Mouse (Mus musculus) ES-Bruce4 (cell line): ENCODE measurements around the gene Tex14. TPM values are rescaled to one million over a fixed set of nuclear protein-coding genes. Genes with fewer than 3 reads are reported as not detected.
"Not testable (repeated sequence)": the region's sequence is repeated elsewhere in the genome, so short reads cannot be mapped to it uniquely, and the experiment has no call there.

Experiments
- H3K27ac ChIP-seq: 2 replicates; pipeline ENCODE4 v1.5.1; 2012; ENCODE audit warnings: low read length, inconsistent platforms; ENCODE audit not compliant: insufficient read depth
- H3K27me3 ChIP-seq: 2 replicates; pipeline ENCODE4 v1.6.1; 2012; ENCODE audit warnings: mild to moderate bottlenecking, low read length, inconsistent platforms; ENCODE audit not compliant: control insufficient read depth, poor library complexity, insufficient read depth, severe bottlenecking
- H3K36me3 ChIP-seq: 2 replicates; pipeline ENCODE4 v1.6.1; 2012; ENCODE audit warnings: inconsistent platforms, mild to moderate bottlenecking, low read length, moderate library complexity; ENCODE audit not compliant: control insufficient read depth, poor library complexity, insufficient read depth, severe bottlenecking
- H3K4me1 ChIP-seq: one replicate; pipeline ENCODE4 v1.8.1; 2011; ENCODE audit warnings: low read length; ENCODE audit not compliant: control insufficient read depth, insufficient read depth
- H3K4me3 ChIP-seq: 2 replicates; pipeline ENCODE4 v1.5.1; 2011; ENCODE audit warnings: low read depth, mild to moderate bottlenecking, low read length
- H3K9ac ChIP-seq: 2 replicates; pipeline ENCODE4 v1.6.1; 2012; ENCODE audit warnings: low read depth, mild to moderate bottlenecking, inconsistent platforms; ENCODE audit not compliant: poor library complexity, severe bottlenecking
- H3K9me3 ChIP-seq: replicated peaks from 2 replicates; pipeline ENCODE4 v1.6.1; 2012; ENCODE audit warnings: mild to moderate bottlenecking, low read length, inconsistent platforms; ENCODE audit not compliant: control insufficient read depth, poor library complexity, insufficient read depth, severe bottlenecking
- CTCF ChIP-seq: IDR thresholded peaks from one replicate; pipeline ENCODE4 v1.8.1; 2011; ENCODE audit warnings: low read depth, low read length
- EP300 ChIP-seq: IDR thresholded peaks from 2 replicates; pipeline ENCODE4 v1.6.1; 2011; ENCODE audit warnings: low read depth, low read length; ENCODE audit not compliant: insufficient read depth
- POLR2A ChIP-seq: IDR thresholded peaks from one replicate; pipeline ENCODE4 v1.8.1; 2011; ENCODE audit warnings: low read length; ENCODE audit not compliant: insufficient read depth
- polyA plus RNA-seq: library from polyadenylated mRNA; stranded (reverse); fragments of >200 nt; gene quantifications from 2 replicates; pipeline ENCODE4 v1.2.4, GENCODE M21; 2011; ENCODE audit warnings: low read depth; ENCODE audit not compliant: missing spikeins, insufficient read depth, insufficient read length

The Tex14 gene
- polyA plus RNA-seq, 1 experiment: 15.9 TPM

DNA sequence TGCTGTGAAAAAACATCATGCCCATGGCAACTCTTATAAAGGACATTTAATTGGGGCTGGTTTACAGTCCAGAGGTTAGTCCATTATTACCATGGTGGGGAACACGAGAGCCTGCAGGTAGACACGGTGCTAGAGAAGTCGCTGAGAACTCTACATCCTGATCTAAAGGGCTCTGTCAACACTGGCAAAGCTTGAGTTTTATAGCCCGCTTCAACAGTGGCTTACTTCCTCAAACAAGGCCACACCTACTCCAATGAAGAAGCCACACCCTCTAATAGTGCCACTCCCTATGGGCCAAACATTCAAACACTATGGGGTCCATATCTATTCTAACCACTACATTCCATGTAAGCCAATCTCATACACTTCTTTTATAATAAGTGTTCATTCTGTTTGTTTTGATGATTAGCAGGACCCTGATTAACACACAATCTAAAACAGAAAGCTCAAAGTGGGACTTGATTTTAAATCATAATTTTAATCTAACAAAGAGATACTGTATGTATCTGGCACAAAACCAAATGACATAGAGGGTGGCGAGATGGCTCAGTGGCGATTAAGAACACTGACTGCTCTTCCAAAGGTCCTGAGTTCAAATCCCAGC, 61.2 kb downstream of the Tex14 start:
- Histone ChIP-seq H3K4me3 (no peak overlapping the region), H3K4me1 (no peaks in the 10 kb centered on the region), H3K9ac (no peak overlapping the region), H3K9me3 (no peaks in the 10 kb centered on the region), H3K36me3 (no peaks in the 10 kb centered on the region), H3K27me3 (no peaks in the 10 kb centered on the region), H3K27ac (no peak overlapping the region)
- TF ChIP-seq POLR2A: no peak
- TF ChIP-seq EP300: no peak
- no peak for TF ChIP-seq CTCF

DNA sequence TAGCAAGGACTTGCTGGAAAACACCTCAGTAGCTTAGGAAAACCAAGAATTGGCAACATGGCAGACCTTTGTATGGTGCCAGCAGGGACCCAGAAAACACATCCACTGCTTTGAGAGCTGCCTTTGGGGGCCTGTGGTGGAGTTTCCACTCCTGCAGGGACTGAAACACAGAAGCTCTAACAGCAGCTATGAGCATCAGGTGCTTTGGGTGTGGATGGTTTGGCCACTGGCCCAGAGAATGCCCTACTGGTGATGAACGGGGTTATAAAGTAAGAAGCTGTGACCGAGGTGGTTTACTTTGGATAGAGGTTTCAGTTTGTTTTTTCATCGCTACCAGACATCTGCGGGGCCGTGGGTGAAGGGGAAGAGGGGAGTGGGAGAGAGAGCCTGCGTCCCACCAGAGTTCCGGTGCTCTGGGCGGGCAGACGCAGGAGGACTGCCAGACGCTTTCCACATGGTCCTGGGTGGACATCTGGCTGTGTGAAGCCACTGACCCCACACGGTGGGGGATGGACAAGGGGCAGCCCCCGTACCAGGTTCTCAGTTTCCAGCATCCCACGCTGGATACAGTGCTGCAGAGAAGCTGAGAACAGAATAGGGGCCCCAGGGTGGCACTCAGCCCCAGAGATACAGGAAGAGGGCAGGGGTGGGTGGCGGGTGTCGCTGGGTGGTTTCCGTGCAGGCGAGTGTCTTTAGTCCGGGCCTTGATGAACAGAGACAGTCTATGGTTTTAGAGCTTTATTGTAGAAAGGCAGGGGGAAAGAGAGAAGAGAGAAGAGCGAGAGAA, 62.8 kb downstream of the Tex14 start:
- Histone ChIP-seq H3K9me3 (no peaks in the 10 kb centered on the region), H3K27me3 (no peaks in the 10 kb centered on the region), H3K9ac (no peak overlapping the region), H3K4me1 (no peaks in the 10 kb centered on the region), H3K27ac (no peak overlapping the region), H3K36me3 (no peaks in the 10 kb centered on the region), H3K4me3 (no peak overlapping the region)
- TF ChIP-seq EP300: no peak
- no peak for TF ChIP-seq CTCF
- no peak for TF ChIP-seq POLR2A

DNA sequence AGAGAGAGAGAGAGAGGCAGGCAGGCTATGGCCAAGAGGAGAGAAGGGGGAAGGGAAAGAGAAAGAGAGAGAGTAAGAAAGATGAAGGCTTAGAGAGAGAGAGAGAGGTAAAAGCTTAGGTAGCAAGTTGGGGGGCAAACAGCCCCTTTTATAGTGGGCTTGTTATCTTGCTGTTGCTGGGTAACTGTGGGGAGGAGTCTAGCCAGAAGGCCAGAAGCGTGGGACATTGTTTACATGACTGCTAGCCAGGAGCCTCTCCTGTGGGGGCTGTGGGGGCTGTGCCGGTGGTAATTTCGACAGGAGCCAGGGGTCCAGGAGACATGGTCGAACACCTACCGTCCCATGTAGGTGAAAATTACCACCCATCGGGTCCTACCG, 63.4 kb downstream of the Tex14 start:
- Histone ChIP-seq H3K4me3 (no peak overlapping the region), H3K27me3 (no peaks in the 10 kb centered on the region), H3K9ac (no peak overlapping the region), H3K36me3 (no peaks in the 10 kb centered on the region), H3K27ac (no peak overlapping the region), H3K4me1 (no peaks in the 10 kb centered on the region), H3K9me3 (no peaks in the 10 kb centered on the region)
- TF ChIP-seq POLR2A (no peak), CTCF (no peak), EP300 (no peak)

DNA sequence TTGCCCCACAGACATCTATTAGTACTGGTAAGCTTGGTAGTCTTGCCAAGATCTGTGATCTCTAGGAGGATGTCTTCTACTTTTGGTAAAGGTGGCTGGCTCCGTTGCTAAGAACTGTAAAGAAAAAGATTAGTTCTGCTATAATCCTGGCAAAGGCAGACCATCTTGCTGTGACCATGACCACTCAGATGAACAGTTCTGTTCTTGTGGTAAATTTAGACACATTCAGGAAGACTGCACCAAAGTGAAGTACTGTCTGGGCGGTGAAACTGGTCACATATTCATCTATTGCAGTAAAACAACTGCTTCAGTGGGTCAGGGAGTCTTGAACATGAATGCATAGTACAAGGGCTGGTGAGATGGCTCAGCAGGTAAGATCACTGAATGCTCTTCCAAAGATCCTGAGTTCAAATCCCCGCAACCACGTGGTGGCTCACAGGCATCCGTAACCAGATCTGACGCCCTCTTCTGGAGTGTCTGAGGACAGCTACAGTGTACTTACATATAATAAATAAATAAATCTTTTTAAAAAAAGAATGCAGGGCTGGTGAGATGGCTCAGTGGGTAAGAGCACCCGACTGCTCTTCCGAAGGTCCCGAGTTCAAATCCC, 63.9 kb downstream of the Tex14 start:
- Histone ChIP-seq H3K36me3 (no peaks in the 10 kb centered on the region), H3K4me1 (no peaks in the 10 kb centered on the region), H3K9me3 (no peaks in the 10 kb centered on the region), H3K27me3 (no peaks in the 10 kb centered on the region), H3K9ac (no peak overlapping the region), H3K4me3 (no peak overlapping the region), H3K27ac (no peak overlapping the region)
- TF ChIP-seq POLR2A (no peak), CTCF (no peak), EP300 (no peak)

DNA sequence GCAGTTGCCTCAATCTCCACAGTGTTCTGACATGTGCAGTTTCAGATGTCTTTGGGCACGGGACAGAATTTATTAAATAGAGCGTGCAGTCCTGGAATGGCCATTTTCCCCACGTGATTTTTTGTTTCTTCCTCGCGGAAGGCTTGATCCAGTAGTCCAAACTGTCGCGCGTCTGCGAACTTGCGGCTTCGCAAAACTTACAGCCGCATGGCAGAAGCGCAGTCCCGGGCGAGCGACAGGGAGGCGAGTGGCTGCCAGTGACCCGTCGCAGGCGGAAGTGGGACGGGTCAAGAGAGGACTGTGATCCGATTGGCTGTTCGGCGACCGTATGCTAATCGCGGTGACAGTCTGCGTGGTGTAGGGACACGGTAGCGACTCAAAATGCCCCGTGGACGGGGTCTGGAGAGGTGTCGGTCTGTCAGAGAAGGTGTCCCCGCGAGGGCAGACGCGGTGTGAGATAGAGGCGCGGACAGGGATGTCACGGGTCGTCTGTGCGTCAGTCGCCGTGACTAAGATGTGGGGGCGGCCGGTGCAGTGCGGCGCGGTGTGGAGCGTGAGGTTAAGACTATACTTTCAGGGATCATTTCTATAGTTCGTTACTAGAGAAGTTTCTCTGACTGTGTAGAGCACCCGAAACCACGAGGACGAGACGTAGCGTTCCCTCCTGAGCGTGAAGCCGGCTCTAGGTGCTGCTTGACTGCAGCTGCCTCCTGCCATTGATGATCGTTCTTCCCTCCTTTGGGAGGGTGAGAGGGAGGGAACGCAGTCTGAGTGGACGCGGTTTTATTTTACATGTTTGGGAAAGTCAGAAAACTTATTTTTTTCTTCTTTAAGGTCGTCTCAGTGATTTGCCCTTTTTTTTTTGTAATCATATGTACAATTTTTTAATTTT, 66.2 kb downstream of the Tex14 start:
- H3K36me3 ChIP-seq, H3K9me3 ChIP-seq, H3K4me3 ChIP-seq, H3K27me3 ChIP-seq, H3K4me1 ChIP-seq, H3K27ac ChIP-seq: not testable (repeated sequence)
- peak overlapping the region; percentile 60 for H3K9ac ChIP-seq

- H3K9me3 ChIP-seq, H3K27me3 ChIP-seq, H3K4me3 ChIP-seq, H3K27ac ChIP-seq, H3K9ac ChIP-seq, H3K36me3 ChIP-seq, H3K4me1 ChIP-seq: not testable (repeated sequence)
Measured at GRCm38 (mm10) chr11:87471699-87471997, 66.8 kb downstream of the Tex14 start.

- H3K27ac ChIP-seq, H3K4me1 ChIP-seq, H3K27me3 ChIP-seq, H3K9me3 ChIP-seq, H3K4me3 ChIP-seq, H3K36me3 ChIP-seq, H3K9ac ChIP-seq: not testable (repeated sequence)
Measured at GRCm38 (mm10) chr11:87472058-87472457, 67.2 kb downstream of the Tex14 start.
